Mouse (Mus musculus): ENCODE results near the gene Sec23a.

- no peak for TF ChIP-seq CTCF (IDR thresholded peaks at IDR 0.05; ENCODE audit: low read depth, low read length)
- no peak for TF ChIP-seq GATA1 (IDR thresholded peaks at IDR 0.05; ENCODE audit: borderline replicate concordance, low read length)
Measured at GRCm38 (mm10) chr12:59039162-59039970, 27.5 kb upstream of the Sec23a start.
